Mouse (Mus musculus) heart, postnatal 0 days (tissue): ENCODE data around the gene Hes7.

Source experiments
- CTCF ChIP-seq: IDR thresholded peaks from 2 replicates; pipeline ENCODE4 v1.5.1; 2016; ENCODE audit warnings: antibody characterized with exemption, control low read depth, low read depth
- EP300 ChIP-seq: IDR thresholded peaks from 2 replicates; pipeline ENCODE4 v1.6.1; 2016; ENCODE audit warnings: antibody characterized with exemption, low read depth

- no peak for TF ChIP-seq CTCF
- peak; percentile 81 for TF ChIP-seq EP300
These were observed 46.9 kb upstream of the Hes7 start for GRCm38 (mm10) chr11:69073065-69073888.
